Comparison of ENCODE assay signal across 14 mouse cellular contexts in genomic region chr2:92966257-92966656, GRCm38 (mm10). TPM values are rescaled to one million over a fixed set of nuclear protein-coding genes. Genes with fewer than 3 reads are reported as not detected.
DNase-seq lines count a peak whose midpoint lies in the region; ATAC-seq lines count a peak whose summit lies in the region.
"Had no signal": no experiment of that assay in that cellular context is flagged by ENCODE, and none has a peak within 500 bp of the region (broad histone marks: within the 10 kb centered on the region; RNA-seq: fewer than 3 reads in every experiment).

No protein-coding gene starts in this region.

- H3K27ac ChIP-seq in embryonic facial prominence, embryonic 15.5 days (replicated peaks) = no peak overlapping the region
- no peak overlapping the region for H3K27ac ChIP-seq in embryonic facial prominence, embryonic 10.5 days (replicated peaks)
- no peak overlapping the region for H3K27ac ChIP-seq in intestine, embryonic 15.5 days
- no peak overlapping the region for H3K27ac ChIP-seq in intestine, embryonic 16.5 days (ENCODE audit: low read length)
- no peak overlapping the region for H3K27ac ChIP-seq in midbrain, embryonic 15.5 days
- H3K27ac ChIP-seq in midbrain, embryonic 14.5 days (replicated peaks; ENCODE audit: low read depth, low read length) = no peak overlapping the region
- H3K27ac ChIP-seq: forebrain, embryonic 13.5 days had no signal

- H3K36me3 ChIP-seq in embryonic facial prominence, embryonic 15.5 days = peaks cover 13% of the 10 kb centered on the region
- peaks cover 13% of the 10 kb centered on the region for H3K36me3 ChIP-seq in embryonic facial prominence, embryonic 10.5 days (replicated peaks)
- peaks cover 2% of the 10 kb centered on the region; the same call in 1 of the 2 replicates for H3K36me3 ChIP-seq in intestine, embryonic 15.5 days
- no peaks in the 10 kb centered on the region for H3K36me3 ChIP-seq in intestine, embryonic 16.5 days (ENCODE audit: control insufficient read depth, insufficient read depth, low read length)
- no peaks in the 10 kb centered on the region for H3K36me3 ChIP-seq in midbrain, embryonic 15.5 days (replicated peaks)
- no peaks in the 10 kb centered on the region for H3K36me3 ChIP-seq in midbrain, embryonic 14.5 days (ENCODE audit: control insufficient read depth, insufficient read depth, low read length)

- 0 out of 2 replicates have a peak, but pooled peaks have one; percentile 27 for ATAC-seq in embryonic facial prominence, embryonic 15.5 days (ENCODE audit: insufficient number of reproducible peaks, low FRiP score, low TSS enrichment, low read depth)
- ATAC-seq in intestine, embryonic 15.5 days = peak; percentile 12; the same call in 1 of the 2 replicates
- no peak for ATAC-seq in intestine, embryonic 16.5 days
- peak; percentile 55 for ATAC-seq in midbrain, embryonic 15.5 days (replicated peaks)
- ATAC-seq in midbrain, embryonic 14.5 days (ENCODE audit: low FRiP score, low TSS enrichment) = no peak
- ATAC-seq in megakaryocyte progenitor cell, adult 5-6 weeks (replicated peaks; ENCODE audit: poor library complexity) = peak; percentile 28; the same call in 1 of the 2 replicates
- ATAC-seq: inflammation-experienced regulatory T-cells, adult 6 months had no signal

- WGBS in embryonic facial prominence, embryonic 15.5 days = 54% methylated on average over 8 of the region's 8 CpGs
- WGBS in embryonic facial prominence, embryonic 10.5 days = 52% methylated on average over 8 of the region's 8 CpGs
- 61% methylated on average over 8 of the region's 8 CpGs for WGBS in intestine, embryonic 15.5 days
- 59% methylated on average over 8 of the region's 8 CpGs for WGBS in intestine, embryonic 16.5 days
- 55% methylated on average over 8 of the region's 8 CpGs for WGBS in midbrain, embryonic 15.5 days
- WGBS in midbrain, embryonic 14.5 days = 52% methylated on average over 8 of the region's 8 CpGs

- DNase-seq in embryonic facial prominence, embryonic 10.5 days (ENCODE audit: low spot score) = no peak
- DNase-seq in midbrain, embryonic 14.5 days = no peak
- DNase-seq in layer of hippocampus, adult 11-12 months (ENCODE audit: low spot score) = no peak
- DNase-seq: adrenal gland, postnatal 10 days; right cerebral cortex, postnatal 4 days had no signal

- peaks cover 17% of the 10 kb centered on the region for H3K4me1 ChIP-seq in embryonic facial prominence, embryonic 15.5 days
- H3K4me1 ChIP-seq in embryonic facial prominence, embryonic 10.5 days = peaks cover 22% of the 10 kb centered on the region
- peaks cover 13% of the 10 kb centered on the region for H3K4me1 ChIP-seq in intestine, embryonic 15.5 days (replicated peaks)
- H3K4me1 ChIP-seq in intestine, embryonic 16.5 days (ENCODE audit: control insufficient read depth, insufficient read depth, low read length) = peaks cover 10% of the 10 kb centered on the region; the same call in 1 of the 2 replicates
- H3K4me1 ChIP-seq in midbrain, embryonic 15.5 days = peaks cover 18% of the 10 kb centered on the region
- H3K4me1 ChIP-seq in midbrain, embryonic 14.5 days (ENCODE audit: control insufficient read depth, insufficient read depth, low read length) = peaks cover 8% of the 10 kb centered on the region; the same call in 1 of the 2 replicates

- no peaks in the 10 kb centered on the region for H3K27me3 ChIP-seq in embryonic facial prominence, embryonic 15.5 days
- 0 out of 2 replicates have a peak, but pooled peaks cover 5% of the 10 kb centered on the region for H3K27me3 ChIP-seq in embryonic facial prominence, embryonic 10.5 days (replicated peaks; ENCODE audit: low read depth, poor library complexity, severe bottlenecking)
- H3K27me3 ChIP-seq in intestine, embryonic 15.5 days (replicated peaks) = no peaks in the 10 kb centered on the region
- no peaks in the 10 kb centered on the region for H3K27me3 ChIP-seq in intestine, embryonic 16.5 days (replicated peaks; ENCODE audit: control insufficient read depth, insufficient read depth, low read length)
- no peaks in the 10 kb centered on the region for H3K27me3 ChIP-seq in midbrain, embryonic 15.5 days (replicated peaks)
- no peaks in the 10 kb centered on the region for H3K27me3 ChIP-seq in midbrain, embryonic 14.5 days (ENCODE audit: control insufficient read depth, insufficient read depth, low read length)
- H3K27me3 ChIP-seq: forebrain, embryonic 13.5 days; limb, embryonic 15.5 days had no signal

- no peaks in the 10 kb centered on the region; the same call in 1 of the 2 replicates for H3K9me3 ChIP-seq in embryonic facial prominence, embryonic 15.5 days (replicated peaks)
- H3K9me3 ChIP-seq in embryonic facial prominence, embryonic 10.5 days = no peaks in the 10 kb centered on the region
- H3K9me3 ChIP-seq in intestine, embryonic 15.5 days = no peaks in the 10 kb centered on the region
- no peaks in the 10 kb centered on the region for H3K9me3 ChIP-seq in intestine, embryonic 16.5 days (ENCODE audit: control insufficient read depth, low read length)
- no peaks in the 10 kb centered on the region for H3K9me3 ChIP-seq in midbrain, embryonic 15.5 days
- no peaks in the 10 kb centered on the region for H3K9me3 ChIP-seq in midbrain, embryonic 14.5 days (ENCODE audit: control insufficient read depth, low read length)
- H3K9me3 ChIP-seq: forebrain, embryonic 13.5 days; limb, embryonic 15.5 days had no signal

- no peak overlapping the region for H3K4me3 ChIP-seq in embryonic facial prominence, embryonic 15.5 days (replicated peaks)
- no peak overlapping the region for H3K4me3 ChIP-seq in embryonic facial prominence, embryonic 10.5 days
- no peak overlapping the region for H3K4me3 ChIP-seq in intestine, embryonic 15.5 days (replicated peaks)
- no peak overlapping the region for H3K4me3 ChIP-seq in intestine, embryonic 16.5 days (ENCODE audit: low read length)
- H3K4me3 ChIP-seq in midbrain, embryonic 15.5 days = no peak overlapping the region
- no peak overlapping the region for H3K4me3 ChIP-seq in midbrain, embryonic 14.5 days (replicated peaks; ENCODE audit: low read depth, low read length)
- H3K4me3 ChIP-seq: forebrain, embryonic 13.5 days; limb, embryonic 15.5 days had no signal

- H3K9ac ChIP-seq in embryonic facial prominence, embryonic 15.5 days = no peak overlapping the region
- H3K9ac ChIP-seq in intestine, embryonic 15.5 days = no peak overlapping the region
- no peak overlapping the region for H3K9ac ChIP-seq in intestine, embryonic 16.5 days (ENCODE audit: low read depth, low read length)
- no peak overlapping the region for H3K9ac ChIP-seq in midbrain, embryonic 15.5 days
- H3K9ac ChIP-seq in midbrain, embryonic 14.5 days (replicated peaks; ENCODE audit: low read length) = no peak overlapping the region
- H3K9ac ChIP-seq: forebrain, embryonic 13.5 days; limb, embryonic 15.5 days had no signal

- no peak overlapping the region for H3K4me2 ChIP-seq in embryonic facial prominence, embryonic 15.5 days (replicated peaks)
- no peak overlapping the region for H3K4me2 ChIP-seq in intestine, embryonic 15.5 days (replicated peaks)
- no peak overlapping the region for H3K4me2 ChIP-seq in intestine, embryonic 16.5 days (ENCODE audit: low read depth, low read length)
- no peak overlapping the region for H3K4me2 ChIP-seq in midbrain, embryonic 15.5 days
- H3K4me2 ChIP-seq in midbrain, embryonic 14.5 days (ENCODE audit: low read length) = no peak overlapping the region
- H3K4me2 ChIP-seq: forebrain, embryonic 13.5 days; limb, embryonic 15.5 days had no signal

RNA-seq across cellular contexts. Expression of gene Syt13, which starts 51.4 kb away (rescaled TPM):
- polyA plus RNA-seq in embryonic facial prominence, embryonic 15.5 days (2015; fragmentation: Nextera tagmentation; extraction: Ambion mirVana) = 6.2 TPM in 2 replicates
- 9.7 and 10.2 TPM in 2 replicates for polyA plus RNA-seq in embryonic facial prominence, embryonic 10.5 days (2016; fragmentation: Nextera tagmentation; extraction: Ambion mirVana)
- polyA plus RNA-seq in intestine, embryonic 15.5 days (2015; fragmentation: Nextera tagmentation; extraction: Ambion mirVana) = 6.4 and 6.6 TPM in 2 replicates
- 5.4 and 6.9 TPM in 2 replicates for polyA plus RNA-seq in intestine, embryonic 16.5 days (2015; fragmentation: Nextera tagmentation; extraction: Ambion mirVana)
- 85.8 and 88.7 TPM in 2 replicates for polyA plus RNA-seq in midbrain, embryonic 15.5 days (2015; fragmentation: Nextera tagmentation; extraction: Ambion mirVana)
- polyA plus RNA-seq in midbrain, embryonic 14.5 days (2014; fragmentation: Nextera tagmentation; extraction: Ambion mirVana) = 44.9 and 48.9 TPM in 2 replicates
- not detected in 2 replicates for total RNA-seq in megakaryocyte progenitor cell, adult 5-6 weeks (2015)
- not detected in 2 replicates for total RNA-seq in megakaryocyte progenitor cell, adult 5-6 weeks (2017)
- total RNA-seq: granulocyte monocyte progenitor cell, adult 5-6 weeks had no signal
- polyA plus RNA-seq: inflammation-experienced regulatory T-cells, adult 6 months had no signal

Comparison
In these comparisons a context has a peak if more than half of its experiments do, and no peak if none do; other contexts are left out.
1. ATAC-seq: peak in embryonic facial prominence, embryonic 15.5 days (single experiment), intestine, embryonic 15.5 days (single experiment), midbrain, embryonic 15.5 days (single experiment) and megakaryocyte progenitor cell, adult 5-6 weeks (single experiment); none in intestine, embryonic 16.5 days (single experiment) and midbrain, embryonic 14.5 days (single experiment).